Mouse (Mus musculus): ENCODE data around the gene Nek3. TPM values are rescaled to one million over a fixed set of nuclear protein-coding genes. Genes with fewer than 3 reads are reported as not detected.
"Not testable (repeated sequence)": the region's sequence is repeated elsewhere in the genome, so short reads cannot be mapped to it uniquely, and the experiment has no call there.

Gene Nek3
- polyA plus RNA-seq, 1 experiment from 2014 or later = 9.1 TPM

DNA sequence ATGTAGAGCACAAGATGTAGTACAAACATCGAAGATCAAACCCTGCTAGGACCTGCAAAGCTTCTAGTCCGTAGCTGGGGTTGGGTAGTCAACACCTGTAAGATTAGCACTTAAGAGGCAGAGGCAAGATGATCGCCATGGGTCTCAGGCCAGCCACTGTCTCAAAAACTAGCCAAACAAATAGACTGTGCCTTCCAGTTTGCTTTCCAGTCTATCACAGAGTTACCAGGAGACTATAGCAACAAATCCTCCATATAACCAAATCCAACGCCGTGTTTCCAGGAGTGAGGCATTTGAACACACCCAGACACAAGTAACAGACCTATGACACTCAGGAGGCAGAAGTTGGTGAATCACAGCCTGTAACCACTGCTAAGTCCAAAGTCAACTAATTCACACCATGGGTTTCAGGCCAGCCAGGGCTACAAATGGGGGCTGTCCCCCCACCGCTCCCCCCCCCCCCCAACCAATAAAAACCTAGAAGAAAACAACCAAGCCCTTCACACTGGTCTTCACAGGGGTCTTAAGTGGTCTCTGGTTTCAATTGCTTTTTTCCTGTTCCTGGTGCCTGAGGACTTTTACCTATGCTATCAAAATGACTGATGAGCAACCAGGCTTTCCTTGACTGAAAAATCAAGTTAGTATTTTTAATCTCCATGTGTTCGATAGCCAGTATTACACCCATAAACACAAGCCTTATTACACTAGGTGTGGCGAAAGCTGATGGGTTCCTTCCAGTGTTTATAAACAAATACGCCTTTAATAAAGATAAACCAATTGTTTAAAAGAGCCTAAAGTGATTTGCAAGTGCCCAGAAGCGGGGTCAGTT lies 770 bp downstream of the Nek3 start:
- peak overlapping the region; percentile 66 for H3K4me3 ChIP-seq
- no peaks in the 10 kb centered on the region for H3K9me3 ChIP-seq
- H3K4me1 ChIP-seq (replicated peaks) = peaks cover 15% of the 10 kb centered on the region
- peaks cover 35% of the 10 kb centered on the region for H3K36me3 ChIP-seq
- H3K27me3 ChIP-seq (ENCODE audit: insufficient read depth, poor library complexity, severe bottlenecking) = no peaks in the 10 kb centered on the region
- WGBS = 56% methylated on average over 10 of the region's 10 CpGs
- no peak for DNase-seq (ENCODE audit: low spot score)
- peak overlapping the region; percentile 90 for H3K27ac ChIP-seq

DNA sequence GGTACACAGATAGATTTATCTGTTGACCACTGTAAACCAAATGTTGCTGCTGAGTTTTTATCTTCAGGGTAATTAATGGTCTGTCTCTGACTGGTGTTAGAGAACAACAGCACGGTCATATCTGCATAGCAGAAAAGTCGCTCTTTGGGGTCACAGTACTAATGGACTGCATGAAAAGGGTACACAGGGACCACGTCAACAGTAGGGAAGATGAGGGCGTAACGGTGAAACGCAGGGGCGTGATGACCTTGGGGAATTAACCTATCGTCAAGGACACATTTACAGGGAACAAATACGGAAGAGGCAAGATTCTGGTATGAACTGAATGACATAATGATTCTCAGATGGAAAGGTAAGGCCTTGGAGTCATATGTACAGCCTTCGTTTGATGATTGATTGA lies 1.8 kb downstream of the Nek3 start:
- DNase-seq (ENCODE audit: low spot score) = no peak
- H3K4me1 ChIP-seq (replicated peaks) = peaks cover 15% of the 10 kb centered on the region

DNA sequence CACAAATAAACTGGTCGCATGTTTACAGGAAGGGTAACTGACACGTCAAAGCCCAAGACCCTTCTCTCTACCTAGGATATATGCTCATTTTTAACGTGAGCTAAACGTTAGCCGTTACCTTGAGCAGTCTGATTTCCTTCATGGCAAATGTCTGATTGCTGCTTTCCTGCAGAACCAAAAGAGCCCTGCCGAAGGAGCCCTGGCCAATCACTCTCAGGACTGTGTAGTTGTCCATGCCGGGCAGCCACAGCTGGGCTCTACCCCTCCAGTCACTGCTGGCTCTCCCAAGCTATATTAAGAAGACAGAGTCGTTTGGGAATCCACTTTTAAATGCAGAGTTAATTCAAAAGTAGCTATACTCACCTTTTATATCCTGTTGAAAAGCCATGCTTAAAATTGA lies 4.0 kb downstream of the Nek3 start:
- H3K9me3 ChIP-seq = no peaks in the 10 kb centered on the region
- peaks cover 20% of the 10 kb centered on the region for H3K36me3 ChIP-seq
- no peak overlapping the region for H3K27ac ChIP-seq
- DNase-seq (ENCODE audit: low spot score) = no peak
- peaks cover 15% of the 10 kb centered on the region for H3K4me1 ChIP-seq (replicated peaks)
- 92% methylated on average over 8 of the region's 8 CpGs for WGBS
- no peaks in the 10 kb centered on the region for H3K27me3 ChIP-seq (ENCODE audit: insufficient read depth, poor library complexity, severe bottlenecking)
- H3K4me3 ChIP-seq = no peak overlapping the region

More for the DNA sequence above, 1.8 kb downstream of the Nek3 start:
- Histone ChIP-seq H3K27me3 (ENCODE audit: insufficient read depth, poor library complexity, severe bottlenecking) (no peaks in the 10 kb centered on the region), H3K4me3 (no peak overlapping the region), H3K27ac (no peak overlapping the region), H3K36me3 (peaks cover 34% of the 10 kb centered on the region), H3K9me3 (no peaks in the 10 kb centered on the region)
- 92% methylated on average over 10 of the region's 10 CpGs for WGBS

DNA sequence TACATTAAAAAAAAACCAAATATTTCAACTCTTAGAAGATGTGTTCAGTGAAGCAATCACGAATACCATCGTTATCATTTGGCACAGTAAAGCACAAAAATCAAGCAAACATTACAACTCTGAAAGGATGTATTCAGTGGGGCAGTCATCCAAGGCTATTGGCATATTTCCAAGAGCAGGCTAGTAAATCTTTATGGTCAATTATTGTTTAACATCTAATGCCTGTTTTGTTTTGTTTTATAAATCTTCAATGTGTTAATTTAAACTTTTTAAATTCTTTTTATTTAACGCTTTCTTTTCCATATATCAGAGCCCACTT lies 15.9 kb downstream of the Nek3 start:
- Histone ChIP-seq H3K27me3 (ENCODE audit: insufficient read depth, poor library complexity, severe bottlenecking) (no peaks in the 10 kb centered on the region), H3K4me3 (no peak overlapping the region), H3K4me1 (replicated peaks) (no peaks in the 10 kb centered on the region), H3K27ac (no peak overlapping the region), H3K36me3 (peaks cover 31% of the 10 kb centered on the region), H3K9me3 (no peaks in the 10 kb centered on the region)
- DNase-seq (ENCODE audit: low spot score) = no peak
- WGBS = 96% methylated on average over 3 of the region's 3 CpGs

DNA sequence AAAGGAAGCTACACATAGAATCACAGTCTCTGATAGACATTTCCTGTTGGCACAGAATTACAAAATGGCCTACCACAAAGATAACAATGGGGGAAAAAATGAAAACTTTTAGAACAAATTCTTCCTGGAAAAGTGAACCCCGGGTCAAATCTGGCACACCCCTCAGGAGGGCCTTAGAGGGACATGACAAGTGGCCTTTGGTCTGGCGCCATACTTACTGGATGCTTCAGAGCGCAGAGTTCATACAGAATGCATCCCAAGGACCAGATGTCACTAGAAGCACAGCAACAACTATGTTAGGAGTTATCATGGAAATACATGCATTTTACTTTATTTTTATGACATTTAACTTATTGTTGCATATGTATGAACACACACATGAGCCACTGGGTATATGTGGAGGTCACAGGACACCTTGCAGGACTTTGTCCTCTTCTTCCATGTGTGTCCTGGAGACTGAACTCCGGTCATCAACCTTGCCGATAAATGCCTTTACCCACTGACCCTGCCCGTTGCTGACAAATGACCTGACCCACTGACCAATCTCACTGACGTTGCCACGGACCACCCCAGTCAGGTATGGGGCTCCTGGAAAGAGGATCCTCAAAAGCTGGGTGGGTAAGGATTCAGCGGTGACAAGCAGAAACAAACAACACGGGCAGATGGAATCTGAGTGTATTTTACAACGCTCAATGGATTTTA lies 16.4 kb downstream of the Nek3 start:
- no peak for DNase-seq (ENCODE audit: low spot score)
- WGBS = 95% methylated on average over 11 of the region's 11 CpGs
- H3K4me3 ChIP-seq = no peak overlapping the region
- H3K27me3 ChIP-seq (ENCODE audit: insufficient read depth, poor library complexity, severe bottlenecking) = no peaks in the 10 kb centered on the region
- H3K36me3 ChIP-seq = peaks cover 26% of the 10 kb centered on the region
- H3K4me1 ChIP-seq (replicated peaks) = no peaks in the 10 kb centered on the region
- H3K27ac ChIP-seq = no peak overlapping the region
- H3K9me3 ChIP-seq = no peaks in the 10 kb centered on the region

DNA sequence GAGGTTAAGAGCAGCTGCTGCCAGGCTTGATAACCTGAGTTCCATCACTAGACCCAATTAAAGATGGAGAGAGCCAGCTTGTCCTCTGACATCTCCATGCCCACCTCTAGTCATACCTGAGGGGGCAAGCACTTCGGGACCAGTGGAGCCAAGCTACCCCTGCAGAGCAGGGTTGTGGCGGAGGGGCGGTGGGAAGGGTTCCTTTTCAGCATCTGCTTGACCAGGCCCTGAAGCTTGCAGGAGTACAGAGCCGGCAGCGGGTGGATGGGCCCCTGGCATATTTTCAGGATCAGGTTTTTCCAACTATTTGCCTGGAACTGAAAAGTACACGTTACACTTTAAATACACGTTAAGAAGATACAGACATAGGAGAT lies 17.9 kb downstream of the Nek3 start:
- Histone ChIP-seq H3K4me1 (replicated peaks) (no peaks in the 10 kb centered on the region), H3K36me3 (peaks cover 23% of the 10 kb centered on the region), H3K27me3 (ENCODE audit: insufficient read depth, poor library complexity, severe bottlenecking) (no peaks in the 10 kb centered on the region), H3K9me3 (no peaks in the 10 kb centered on the region), H3K27ac (no peak overlapping the region), H3K4me3 (no peak overlapping the region)
- DNase-seq (ENCODE audit: low spot score) = no peak
- 89% methylated on average over 7 of the region's 7 CpGs for WGBS

DNA sequence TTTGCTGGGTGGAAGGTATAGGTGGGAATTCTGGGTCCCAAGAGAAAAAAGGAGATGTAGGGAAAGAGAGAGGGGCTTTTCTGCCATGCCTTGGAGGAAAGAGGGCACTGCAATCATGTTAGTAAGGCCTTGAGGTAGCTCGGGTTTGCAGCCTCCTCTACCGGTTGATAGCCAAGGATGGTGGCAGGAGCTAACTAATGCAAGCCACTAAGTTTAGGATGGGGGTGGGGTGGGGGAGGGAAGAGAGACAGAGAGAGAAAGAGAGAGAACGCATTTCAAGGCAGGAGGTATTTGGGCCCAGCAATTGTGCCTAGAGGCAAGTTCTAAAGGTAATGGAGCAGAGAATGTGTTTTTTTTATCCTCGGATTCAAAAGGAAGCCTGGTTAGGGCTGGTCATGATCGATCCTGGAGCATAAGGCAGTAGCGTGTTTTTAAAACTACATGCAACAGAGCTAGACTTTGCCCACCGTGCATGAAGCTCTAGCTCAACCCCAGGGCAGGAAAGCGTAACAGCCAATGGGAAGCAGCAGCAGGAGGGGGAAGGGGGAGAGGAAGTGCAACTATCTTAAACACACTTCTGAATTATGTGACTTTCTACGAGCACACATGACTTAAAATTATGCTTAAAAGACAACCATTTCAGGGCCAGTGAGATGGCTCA lies 18.4 kb downstream of the Nek3 start:
- 82% methylated on average over 9 of the region's 9 CpGs for WGBS
- H3K4me1 ChIP-seq (replicated peaks) = no peaks in the 10 kb centered on the region
- no peak for DNase-seq (ENCODE audit: low spot score)

DNA sequence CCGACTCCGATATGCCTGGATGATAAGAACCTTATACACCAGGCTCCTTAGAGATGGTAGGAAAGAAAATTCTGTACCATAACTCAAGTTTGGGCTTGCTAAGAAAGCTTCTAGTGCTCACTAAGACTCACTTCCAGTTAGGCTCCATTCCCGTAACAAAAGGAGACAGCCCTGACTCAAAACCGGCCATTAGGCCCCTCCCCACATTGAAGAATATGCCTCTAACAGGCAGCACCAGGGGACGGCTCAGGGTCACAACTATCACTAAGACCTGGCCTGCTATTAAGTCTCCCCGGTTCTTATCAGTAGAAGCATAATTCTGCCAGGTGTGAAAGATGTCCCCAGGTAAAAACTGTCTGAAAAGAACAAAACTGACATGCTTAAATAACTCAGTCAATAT lies 20.4 kb downstream of the Nek3 start:
- WGBS = 86% methylated on average over 6 of the region's 6 CpGs
- DNase-seq (ENCODE audit: low spot score) = no peak
- H3K36me3 ChIP-seq = peaks cover 36% of the 10 kb centered on the region
- no peak overlapping the region for H3K27ac ChIP-seq
- H3K4me1 ChIP-seq (replicated peaks) = no peaks in the 10 kb centered on the region
- H3K9me3 ChIP-seq = no peaks in the 10 kb centered on the region
- H3K4me3 ChIP-seq = no peak overlapping the region
- no peaks in the 10 kb centered on the region for H3K27me3 ChIP-seq (ENCODE audit: insufficient read depth, poor library complexity, severe bottlenecking)

More for the DNA sequence above, 18.4 kb downstream of the Nek3 start:
- H3K9me3 ChIP-seq = no peaks in the 10 kb centered on the region
- no peaks in the 10 kb centered on the region for H3K27me3 ChIP-seq (ENCODE audit: insufficient read depth, poor library complexity, severe bottlenecking)
- peaks cover 23% of the 10 kb centered on the region for H3K36me3 ChIP-seq
- no peak overlapping the region for H3K27ac ChIP-seq
- no peak overlapping the region for H3K4me3 ChIP-seq

DNA sequence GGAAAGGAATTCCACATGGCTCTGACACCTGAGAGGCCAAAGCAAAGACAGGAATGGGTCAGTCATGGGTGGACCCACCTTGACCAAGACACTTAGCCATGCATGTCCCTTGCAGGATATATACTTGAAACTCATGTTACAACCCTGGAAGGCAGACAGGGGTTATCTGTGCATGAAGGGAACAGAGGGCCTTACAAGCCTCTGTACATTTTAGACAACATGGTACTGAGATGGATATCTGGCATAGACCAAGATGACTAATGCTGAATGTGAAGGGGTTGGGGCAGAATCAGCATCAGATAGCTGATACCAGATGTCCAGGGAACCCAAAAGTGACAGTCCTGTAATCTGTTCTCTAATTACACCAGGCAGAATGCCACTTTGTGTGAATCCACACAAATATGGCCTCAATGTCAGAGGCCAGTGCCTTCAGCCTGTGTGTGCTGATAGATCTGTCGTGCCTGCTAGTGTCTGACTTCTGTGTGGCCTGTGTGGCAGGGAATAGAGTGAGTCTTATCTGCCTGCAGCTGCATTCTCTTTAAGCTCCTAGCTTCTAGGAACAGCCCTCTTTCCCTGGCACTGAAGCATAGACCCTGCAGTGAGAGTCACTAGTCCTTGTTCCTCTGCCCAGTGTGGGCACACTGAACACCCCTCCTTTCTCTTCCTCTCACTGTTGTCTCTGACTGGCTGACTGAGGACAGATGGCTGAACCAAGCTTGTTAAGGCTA lies 22.3 kb downstream of the Nek3 start:
- no peak overlapping the region for H3K4me3 ChIP-seq
- no peaks in the 10 kb centered on the region for H3K9me3 ChIP-seq
- DNase-seq (ENCODE audit: low spot score) = no peak
- WGBS = 72% methylated on average over 1 of the region's 1 CpGs
- no peaks in the 10 kb centered on the region for H3K4me1 ChIP-seq (replicated peaks)
- H3K36me3 ChIP-seq = peaks cover 37% of the 10 kb centered on the region
- H3K27me3 ChIP-seq (ENCODE audit: insufficient read depth, poor library complexity, severe bottlenecking) = no peaks in the 10 kb centered on the region
- no peak overlapping the region for H3K27ac ChIP-seq

DNA sequence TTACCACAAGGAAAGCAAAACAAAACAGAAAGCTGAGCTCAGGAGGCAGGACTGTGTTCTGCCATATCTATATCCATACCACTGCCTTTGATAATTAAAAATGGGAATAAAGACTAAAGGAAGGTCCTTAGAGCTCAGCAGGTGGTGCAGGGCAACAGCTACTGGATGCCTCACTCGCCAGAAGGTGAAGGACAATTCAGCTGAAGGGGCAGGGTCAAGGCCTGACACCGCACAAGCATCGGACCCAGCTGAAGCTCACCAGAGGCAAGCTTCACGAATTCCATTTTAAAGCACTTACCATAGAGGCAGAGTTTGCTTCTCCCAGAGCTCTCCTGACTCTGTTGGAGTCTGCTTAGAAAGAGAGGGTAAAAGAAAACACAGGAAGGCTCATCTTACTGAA lies 23.6 kb downstream of the Nek3 start:
- Histone ChIP-seq H3K27me3 (ENCODE audit: insufficient read depth, poor library complexity, severe bottlenecking) (no peaks in the 10 kb centered on the region), H3K4me1 (replicated peaks) (no peaks in the 10 kb centered on the region), H3K9me3 (no peaks in the 10 kb centered on the region), H3K27ac (no peak overlapping the region), H3K36me3 (peaks cover 25% of the 10 kb centered on the region), H3K4me3 (no peak overlapping the region)
- no peak for DNase-seq (ENCODE audit: low spot score)
- WGBS = 74% methylated on average over 4 of the region's 4 CpGs

DNA sequence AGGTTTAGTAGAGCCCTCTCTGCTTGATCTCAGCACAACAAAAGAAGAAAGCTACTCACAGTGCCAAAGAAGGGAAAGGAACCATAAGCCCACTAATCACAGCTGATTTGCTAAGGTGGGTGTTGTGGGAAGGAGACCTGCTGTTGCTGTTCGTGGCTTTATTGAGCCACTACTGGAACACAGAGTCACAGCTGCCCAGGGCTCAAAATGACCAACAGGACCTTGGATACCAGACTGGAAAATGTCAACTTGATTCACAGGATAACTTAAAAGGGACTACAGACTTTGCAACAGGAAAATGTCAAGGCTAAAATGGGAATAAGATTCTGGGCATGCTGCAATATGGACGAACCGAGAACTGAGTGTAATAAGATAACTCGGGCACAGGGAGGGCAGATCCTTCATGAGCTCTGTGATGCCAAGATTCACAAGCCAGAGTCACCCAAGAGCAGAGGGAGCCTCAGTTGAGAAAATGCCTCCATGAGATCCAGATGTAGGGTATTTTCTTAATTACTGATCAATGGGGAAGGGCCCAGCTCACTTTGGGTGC lies 24.3 kb downstream of the Nek3 start:
- Histone ChIP-seq H3K4me3 (no peak overlapping the region), H3K27me3 (ENCODE audit: insufficient read depth, poor library complexity, severe bottlenecking) (no peaks in the 10 kb centered on the region), H3K4me1 (replicated peaks) (no peaks in the 10 kb centered on the region), H3K9me3 (no peaks in the 10 kb centered on the region), H3K36me3 (peaks cover 23% of the 10 kb centered on the region), H3K27ac (no peak overlapping the region)
- 89% methylated on average over 4 of the region's 4 CpGs for WGBS
- no peak for DNase-seq (ENCODE audit: low spot score)

DNA sequence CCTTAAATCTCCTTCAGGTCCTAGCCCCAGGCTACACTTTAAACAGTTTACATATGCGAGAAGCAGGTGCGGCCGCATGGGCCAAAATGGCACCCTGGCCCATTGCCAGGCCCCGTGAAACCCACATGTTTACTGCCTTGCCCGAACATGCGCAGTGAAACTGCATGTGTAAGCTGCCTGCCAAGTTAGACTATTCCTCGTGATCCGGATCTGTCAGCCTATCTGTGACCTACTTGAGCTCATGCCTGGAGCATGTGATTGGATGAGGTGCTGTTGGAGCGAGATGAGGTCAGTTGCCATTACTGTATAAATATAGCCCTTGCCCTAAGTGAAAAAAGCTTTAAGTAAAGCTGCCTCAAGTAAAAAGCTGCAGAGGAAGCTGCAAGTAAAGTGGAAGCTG lies 29.8 kb downstream of the Nek3 start:
- 93% methylated on average over 9 of the region's 9 CpGs for WGBS
- H3K4me1 ChIP-seq (replicated peaks); DNase-seq (ENCODE audit: low spot score): not testable (repeated sequence)

More for the DNA sequence above, 29.8 kb downstream of the Nek3 start:
- H3K27me3 ChIP-seq (ENCODE audit: insufficient read depth, poor library complexity, severe bottlenecking); H3K27ac ChIP-seq; H3K4me3 ChIP-seq; H3K9me3 ChIP-seq: not testable (repeated sequence)
- peaks cover 29% of the 10 kb centered on the region for H3K36me3 ChIP-seq
